Mouse (Mus musculus) ES-Bruce4 (cell line): ENCODE results near the gene Vcl. TPM values are rescaled to one million over a fixed set of nuclear protein-coding genes. Genes with fewer than 3 reads are reported as not detected.

Experiments
- H3K27ac ChIP-seq: 2 replicates; pipeline ENCODE4 v1.5.1; 2012; ENCODE audit warnings: low read length, inconsistent platforms; ENCODE audit not compliant: insufficient read depth
- H3K27me3 ChIP-seq: 2 replicates; pipeline ENCODE4 v1.6.1; 2012; ENCODE audit warnings: mild to moderate bottlenecking, low read length, inconsistent platforms; ENCODE audit not compliant: control insufficient read depth, poor library complexity, insufficient read depth, severe bottlenecking
- H3K36me3 ChIP-seq: 2 replicates; pipeline ENCODE4 v1.6.1; 2012; ENCODE audit warnings: inconsistent platforms, mild to moderate bottlenecking, low read length, moderate library complexity; ENCODE audit not compliant: control insufficient read depth, poor library complexity, insufficient read depth, severe bottlenecking
- H3K4me1 ChIP-seq: one replicate; pipeline ENCODE4 v1.8.1; 2011; ENCODE audit warnings: low read length; ENCODE audit not compliant: control insufficient read depth, insufficient read depth
- H3K4me3 ChIP-seq: 2 replicates; pipeline ENCODE4 v1.5.1; 2011; ENCODE audit warnings: low read depth, mild to moderate bottlenecking, low read length
- H3K9ac ChIP-seq: 2 replicates; pipeline ENCODE4 v1.6.1; 2012; ENCODE audit warnings: low read depth, mild to moderate bottlenecking, inconsistent platforms; ENCODE audit not compliant: poor library complexity, severe bottlenecking
- H3K9me3 ChIP-seq: replicated peaks from 2 replicates; pipeline ENCODE4 v1.6.1; 2012; ENCODE audit warnings: mild to moderate bottlenecking, low read length, inconsistent platforms; ENCODE audit not compliant: control insufficient read depth, poor library complexity, insufficient read depth, severe bottlenecking
- CTCF ChIP-seq: IDR thresholded peaks from one replicate; pipeline ENCODE4 v1.8.1; 2011; ENCODE audit warnings: low read depth, low read length
- EP300 ChIP-seq: IDR thresholded peaks from 2 replicates; pipeline ENCODE4 v1.6.1; 2011; ENCODE audit warnings: low read depth, low read length; ENCODE audit not compliant: insufficient read depth
- POLR2A ChIP-seq: IDR thresholded peaks from one replicate; pipeline ENCODE4 v1.8.1; 2011; ENCODE audit warnings: low read length; ENCODE audit not compliant: insufficient read depth
- polyA plus RNA-seq: library from polyadenylated mRNA; stranded (reverse); fragments of >200 nt; gene quantifications from 2 replicates; pipeline ENCODE4 v1.2.4, GENCODE M21; 2011; ENCODE audit warnings: low read depth; ENCODE audit not compliant: missing spikeins, insufficient read depth, insufficient read length

Vcl gene
- polyA plus RNA-seq, 1 experiment: 123 TPM

- Histone ChIP-seq H3K4me1 (no peaks in the 10 kb centered on the region), H3K9ac (no peak overlapping the region), H3K27ac (no peak overlapping the region), H3K27me3 (no peaks in the 10 kb centered on the region), H3K36me3 (peaks cover 2% of the 10 kb centered on the region; the same call in 1 of the 2 replicates), H3K9me3 (no peaks in the 10 kb centered on the region), H3K4me3 (no peak overlapping the region)
- no peak for TF ChIP-seq POLR2A
- no peak for TF ChIP-seq EP300
- TF ChIP-seq CTCF: no peak
Observed at GRCm38 (mm10) chr14:20997548-20997947, 68.3 kb downstream of the Vcl start.

- peaks cover 2% of the 10 kb centered on the region; the same call in 1 of the 2 replicates for H3K36me3 ChIP-seq
- no peaks in the 10 kb centered on the region for H3K4me1 ChIP-seq
- no peak overlapping the region for H3K4me3 ChIP-seq
- no peak overlapping the region for H3K9ac ChIP-seq
- no peaks in the 10 kb centered on the region for H3K9me3 ChIP-seq
- H3K27me3 ChIP-seq: no peaks in the 10 kb centered on the region
- TF ChIP-seq CTCF (no peak), POLR2A (no peak), EP300 (no peak)
- H3K27ac ChIP-seq: no peak overlapping the region
Observed at GRCm38 (mm10) chr14:20999617-21000016, 70.4 kb downstream of the Vcl start.

GRCm38 (mm10) chr14:21013800-21014334 is 84.7 kb downstream of the Vcl start:
- Histone ChIP-seq H3K36me3 (peaks cover 6% of the 10 kb centered on the region; the same call in 1 of the 2 replicates), H3K27ac (no peak overlapping the region), H3K27me3 (no peaks in the 10 kb centered on the region), H3K9me3 (no peaks in the 10 kb centered on the region), H3K9ac (no peak overlapping the region), H3K4me1 (no peaks in the 10 kb centered on the region), H3K4me3 (no peak overlapping the region)
- TF ChIP-seq POLR2A (no peak), EP300 (no peak), CTCF (no peak)

GRCm38 (mm10) chr14:21017871-21018270 is 88.7 kb downstream of the Vcl start:
- no peak overlapping the region for H3K4me3 ChIP-seq
- H3K27ac ChIP-seq: no peak overlapping the region
- H3K9ac ChIP-seq: no peak overlapping the region
- no peaks in the 10 kb centered on the region for H3K27me3 ChIP-seq
- TF ChIP-seq POLR2A (no peak), CTCF (no peak), EP300 (no peak)
- peaks cover 6% of the 10 kb centered on the region; the same call in 1 of the 2 replicates for H3K36me3 ChIP-seq
- no peaks in the 10 kb centered on the region for H3K9me3 ChIP-seq
- no peaks in the 10 kb centered on the region for H3K4me1 ChIP-seq

GRCm38 (mm10) chr14:21018977-21019376 is 89.8 kb downstream of the Vcl start:
- Histone ChIP-seq H3K36me3 (peaks cover 6% of the 10 kb centered on the region; the same call in 1 of the 2 replicates), H3K4me1 (no peaks in the 10 kb centered on the region), H3K4me3 (no peak overlapping the region), H3K9ac (no peak overlapping the region), H3K9me3 (no peaks in the 10 kb centered on the region), H3K27me3 (no peaks in the 10 kb centered on the region), H3K27ac (no peak overlapping the region)
- no peak for TF ChIP-seq POLR2A
- TF ChIP-seq CTCF: no peak
- no peak for TF ChIP-seq EP300

- Histone ChIP-seq H3K9ac (no peak overlapping the region), H3K4me1 (no peaks in the 10 kb centered on the region), H3K9me3 (no peaks in the 10 kb centered on the region), H3K36me3 (peaks cover 3% of the 10 kb centered on the region; the same call in 1 of the 2 replicates), H3K27me3 (no peaks in the 10 kb centered on the region), H3K4me3 (no peak overlapping the region), H3K27ac (no peak overlapping the region)
- no peak for TF ChIP-seq EP300
- TF ChIP-seq CTCF: no peak
Observed at GRCm38 (mm10) chr14:21020435-21020834, 91.2 kb downstream of the Vcl start.
